Mouse (Mus musculus): ENCODE results near the gene Slc25a43. TPM values are rescaled to one million over a fixed set of nuclear protein-coding genes. Genes with fewer than 3 reads are reported as not detected.

Gene Slc25a43
- polyA plus RNA-seq, 1 experiment from 2014 or later: 2.3 TPM

- ATAC-seq (replicated peaks; ENCODE audit: low FRiP score, low TSS enrichment, low read depth) (no peak), DNase-seq (ENCODE audit: low spot score) (no peak)
- H3K4me2 ChIP-seq (ENCODE audit: low read length): no peak overlapping the region
- H3K27me3 ChIP-seq (replicated peaks; ENCODE audit: control insufficient read depth, insufficient read depth, low read length): no peaks in the 10 kb centered on the region
- no peaks in the 10 kb centered on the region for H3K4me1 ChIP-seq (replicated peaks; ENCODE audit: control insufficient read depth, insufficient read depth, low read length)
- WGBS: 54% methylated on average over 11 of the region's 11 CpGs
- no peak overlapping the region for H3K4me3 ChIP-seq (ENCODE audit: low read depth, low read length)
- no peak overlapping the region for H3K9ac ChIP-seq (ENCODE audit: low read length)
- H3K27ac ChIP-seq (ENCODE audit: low read depth): no peak overlapping the region
- no peaks in the 10 kb centered on the region for H3K36me3 ChIP-seq (ENCODE audit: control insufficient read depth, insufficient read depth, low read length)
- H3K9me3 ChIP-seq (ENCODE audit: control insufficient read depth, low read length): no peaks in the 10 kb centered on the region
These were observed 20.0 kb downstream of the Slc25a43 start for GRCm38 (mm10) chrX:36763298-36763933.

GRCm38 (mm10) chrX:36763934-36764317 lies 20.5 kb downstream of the Slc25a43 start:
- DNase-seq (ENCODE audit: low spot score): no peak
- Histone ChIP-seq H3K4me1 (replicated peaks; ENCODE audit: control insufficient read depth, insufficient read depth, low read length) (no peaks in the 10 kb centered on the region), H3K4me3 (ENCODE audit: low read depth, low read length) (no peak overlapping the region), H3K9ac (ENCODE audit: low read length) (no peak overlapping the region), H3K9me3 (ENCODE audit: control insufficient read depth, low read length) (no peaks in the 10 kb centered on the region), H3K27me3 (replicated peaks; ENCODE audit: control insufficient read depth, insufficient read depth, low read length) (no peaks in the 10 kb centered on the region), H3K27ac (ENCODE audit: low read depth) (no peak overlapping the region), H3K36me3 (ENCODE audit: control insufficient read depth, insufficient read depth, low read length) (no peaks in the 10 kb centered on the region), H3K4me2 (ENCODE audit: low read length) (no peak overlapping the region)
- no peak for ATAC-seq (replicated peaks; ENCODE audit: low FRiP score, low TSS enrichment, low read depth)
- 57% methylated on average over 2 of the region's 2 CpGs for WGBS

GRCm38 (mm10) chrX:36767386-36767785 lies 23.9 kb downstream of the Slc25a43 start:
- no peak overlapping the region for H3K4me2 ChIP-seq (ENCODE audit: low read length)

GRCm38 (mm10) chrX:36772591-36772990 lies 29.1 kb downstream of the Slc25a43 start:
- H3K4me1 ChIP-seq (replicated peaks; ENCODE audit: control insufficient read depth, insufficient read depth, low read length): no peaks in the 10 kb centered on the region
- DNase-seq (ENCODE audit: low spot score) (no peak), ATAC-seq (replicated peaks; ENCODE audit: low FRiP score, low TSS enrichment, low read depth) (no peak)
- H3K4me3 ChIP-seq (ENCODE audit: low read depth, low read length): no peak overlapping the region
- no peak overlapping the region for H3K9ac ChIP-seq (ENCODE audit: low read length)
- no peak overlapping the region for H3K27ac ChIP-seq (ENCODE audit: low read depth)
- H3K4me2 ChIP-seq (ENCODE audit: low read length): no peak overlapping the region
- WGBS: 88% methylated on average over 6 of the region's 6 CpGs
- H3K27me3 ChIP-seq (replicated peaks; ENCODE audit: control insufficient read depth, insufficient read depth, low read length): no peaks in the 10 kb centered on the region
- H3K36me3 ChIP-seq (ENCODE audit: control insufficient read depth, insufficient read depth, low read length): no peaks in the 10 kb centered on the region
- no peaks in the 10 kb centered on the region for H3K9me3 ChIP-seq (ENCODE audit: control insufficient read depth, low read length)

More at GRCm38 (mm10) chrX:36767386-36767785, 23.9 kb downstream of the Slc25a43 start:
- WGBS: 67% methylated on average over 5 of the region's 5 CpGs
- Histone ChIP-seq H3K9me3 (ENCODE audit: control insufficient read depth, low read length) (no peaks in the 10 kb centered on the region), H3K36me3 (ENCODE audit: control insufficient read depth, insufficient read depth, low read length) (no peaks in the 10 kb centered on the region), H3K4me1 (replicated peaks; ENCODE audit: control insufficient read depth, insufficient read depth, low read length) (no peaks in the 10 kb centered on the region), H3K9ac (ENCODE audit: low read length) (no peak overlapping the region), H3K27me3 (replicated peaks; ENCODE audit: control insufficient read depth, insufficient read depth, low read length) (no peaks in the 10 kb centered on the region), H3K4me3 (ENCODE audit: low read depth, low read length) (no peak overlapping the region), H3K27ac (ENCODE audit: low read depth) (no peak overlapping the region)
- no peak for DNase-seq (ENCODE audit: low spot score)
- ATAC-seq (replicated peaks; ENCODE audit: low FRiP score, low TSS enrichment, low read depth): no peak

- H3K4me1 ChIP-seq (replicated peaks; ENCODE audit: control insufficient read depth, insufficient read depth, low read length): no peaks in the 10 kb centered on the region
- no peaks in the 10 kb centered on the region for H3K36me3 ChIP-seq (ENCODE audit: control insufficient read depth, insufficient read depth, low read length)
- 79% methylated on average over 4 of the region's 5 CpGs for WGBS
- no peaks in the 10 kb centered on the region for H3K27me3 ChIP-seq (replicated peaks; ENCODE audit: control insufficient read depth, insufficient read depth, low read length)
- no peak overlapping the region for H3K4me2 ChIP-seq (ENCODE audit: low read length)
- no peak overlapping the region for H3K9ac ChIP-seq (ENCODE audit: low read length)
- H3K27ac ChIP-seq (ENCODE audit: low read depth): no peak overlapping the region
- no peak overlapping the region for H3K4me3 ChIP-seq (ENCODE audit: low read depth, low read length)
- DNase-seq (ENCODE audit: low spot score): no peak
- H3K9me3 ChIP-seq (ENCODE audit: control insufficient read depth, low read length): no peaks in the 10 kb centered on the region
- no peak for ATAC-seq (replicated peaks; ENCODE audit: low FRiP score, low TSS enrichment, low read depth)
These were observed 32.1 kb downstream of the Slc25a43 start for GRCm38 (mm10) chrX:36775520-36775919.

- no peak overlapping the region for H3K4me2 ChIP-seq (ENCODE audit: low read length)
- no peak overlapping the region for H3K9ac ChIP-seq (ENCODE audit: low read length)
- H3K4me3 ChIP-seq (ENCODE audit: low read depth, low read length): no peak overlapping the region
- H3K4me1 ChIP-seq (replicated peaks; ENCODE audit: control insufficient read depth, insufficient read depth, low read length): no peaks in the 10 kb centered on the region
- no peaks in the 10 kb centered on the region for H3K9me3 ChIP-seq (ENCODE audit: control insufficient read depth, low read length)
- no peaks in the 10 kb centered on the region for H3K27me3 ChIP-seq (replicated peaks; ENCODE audit: control insufficient read depth, insufficient read depth, low read length)
- no peak for ATAC-seq (replicated peaks; ENCODE audit: low FRiP score, low TSS enrichment, low read depth)
- DNase-seq (ENCODE audit: low spot score): no peak
- H3K36me3 ChIP-seq (ENCODE audit: control insufficient read depth, insufficient read depth, low read length): no peaks in the 10 kb centered on the region
- WGBS: 82% methylated on average over 4 of the region's 4 CpGs
- no peak overlapping the region for H3K27ac ChIP-seq (ENCODE audit: low read depth)
These were observed 34.2 kb downstream of the Slc25a43 start for GRCm38 (mm10) chrX:36777694-36778093.

- no peaks in the 10 kb centered on the region for H3K27me3 ChIP-seq (replicated peaks; ENCODE audit: control insufficient read depth, insufficient read depth, low read length)
- ATAC-seq (replicated peaks; ENCODE audit: low FRiP score, low TSS enrichment, low read depth): 0 out of 2 replicates have a peak, but pooled peaks have one; percentile 43
- 48% methylated on average over 4 of the region's 4 CpGs for WGBS
- H3K4me3 ChIP-seq (ENCODE audit: low read depth, low read length): no peak overlapping the region
- DNase-seq (ENCODE audit: low spot score): no peak
- no peaks in the 10 kb centered on the region for H3K9me3 ChIP-seq (ENCODE audit: control insufficient read depth, low read length)
- H3K9ac ChIP-seq (ENCODE audit: low read length): no peak overlapping the region
- no peaks in the 10 kb centered on the region for H3K4me1 ChIP-seq (replicated peaks; ENCODE audit: control insufficient read depth, insufficient read depth, low read length)
- H3K4me2 ChIP-seq (ENCODE audit: low read length): no peak overlapping the region
- no peaks in the 10 kb centered on the region for H3K36me3 ChIP-seq (ENCODE audit: control insufficient read depth, insufficient read depth, low read length)
- H3K27ac ChIP-seq (ENCODE audit: low read depth): no peak overlapping the region
These were observed 45.9 kb downstream of the Slc25a43 start for GRCm38 (mm10) chrX:36789360-36789759.

GRCm38 (mm10) chrX:36794571-36794970 lies 51.1 kb downstream of the Slc25a43 start:
- WGBS: 60% methylated on average over 5 of the region's 5 CpGs
- no peak for ATAC-seq (replicated peaks; ENCODE audit: low FRiP score, low TSS enrichment, low read depth)

More at GRCm38 (mm10) chrX:36794571-36794970, 51.1 kb downstream of the Slc25a43 start:
- Histone ChIP-seq H3K27me3 (replicated peaks; ENCODE audit: control insufficient read depth, insufficient read depth, low read length) (no peaks in the 10 kb centered on the region), H3K9me3 (ENCODE audit: control insufficient read depth, low read length) (no peaks in the 10 kb centered on the region), H3K27ac (ENCODE audit: low read depth) (no peak overlapping the region), H3K36me3 (ENCODE audit: control insufficient read depth, insufficient read depth, low read length) (peaks cover 10% of the 10 kb centered on the region; the same call in 1 of the 2 replicates), H3K4me2 (ENCODE audit: low read length) (no peak overlapping the region), H3K4me3 (ENCODE audit: low read depth, low read length) (no peak overlapping the region), H3K9ac (ENCODE audit: low read length) (no peak overlapping the region), H3K4me1 (replicated peaks; ENCODE audit: control insufficient read depth, insufficient read depth, low read length) (no peaks in the 10 kb centered on the region)
- no peak for DNase-seq (ENCODE audit: low spot score)
